Mouse (Mus musculus) CD4-positive, CD25-positive, alpha-beta regulatory T cell, adult 4 months (primary cell): ENCODE measurements around the gene Gigyf2. TPM values are rescaled to one million over a fixed set of nuclear protein-coding genes. Genes with fewer than 3 reads are reported as not detected.

Source experiments
- ATAC-seq: one replicate; pipeline ENCODE4 v1.8.0; 2017
- polyA plus RNA-seq, 2 experiments: library from polyadenylated mRNA; unstranded; fragments of 100-300 nt; shearing (Covaris generic); gene quantifications; one replicate each; pipeline ENCODE4 v1.2.1; 2017

The Gigyf2 gene
- polyA plus RNA-seq, result 10 to 100 TPM; 62.2 to 62.8 TPM

DNA sequence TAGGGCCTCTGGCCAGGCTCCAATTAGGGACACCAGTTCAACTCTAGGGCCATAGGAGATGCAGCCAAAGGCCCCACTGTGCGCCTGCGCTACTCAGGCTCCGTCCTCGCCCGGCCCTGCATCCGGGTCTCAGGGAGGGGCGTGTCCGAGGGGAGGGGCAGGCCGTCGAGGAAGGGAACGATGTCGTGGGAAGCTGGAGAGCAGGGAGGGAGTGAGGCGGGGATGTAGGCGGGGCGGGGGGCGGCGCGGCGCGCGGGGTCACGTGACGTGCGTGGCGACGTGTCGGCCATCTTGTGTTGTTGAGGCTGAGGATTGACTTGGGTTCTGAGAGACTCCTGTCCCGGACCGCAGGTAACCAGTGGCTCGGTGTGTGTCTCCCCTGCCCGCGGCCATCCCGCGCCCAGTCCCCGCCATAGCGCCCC is at the start of gene Gigyf2:
Gene Gigyf2 (plus strand): TSS at position 257 of the 422 bp plus-strand sequence.
- ATAC-seq, result peak; percentile 95

DNA sequence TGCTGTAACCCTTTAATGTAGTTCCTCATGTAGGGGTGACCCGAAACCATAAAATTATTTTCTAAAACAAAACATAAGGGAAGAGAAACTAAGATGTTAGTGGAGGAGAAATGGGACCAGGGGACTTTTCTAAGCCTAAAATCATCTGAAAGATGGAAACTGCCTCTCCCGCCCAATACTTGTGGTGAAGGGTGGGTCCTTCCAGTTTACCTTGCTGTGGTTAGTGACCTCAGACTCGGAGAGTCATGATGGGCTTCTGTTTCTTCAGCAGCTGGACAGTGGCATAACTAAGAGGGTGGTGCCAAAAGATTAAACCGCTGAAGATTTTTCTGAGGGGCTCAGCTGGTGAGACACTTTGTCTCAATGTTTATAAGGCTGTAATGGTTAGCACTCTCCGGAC is 46.5 kb upstream of the Gigyf2 start:
- no peak for ATAC-seq

DNA sequence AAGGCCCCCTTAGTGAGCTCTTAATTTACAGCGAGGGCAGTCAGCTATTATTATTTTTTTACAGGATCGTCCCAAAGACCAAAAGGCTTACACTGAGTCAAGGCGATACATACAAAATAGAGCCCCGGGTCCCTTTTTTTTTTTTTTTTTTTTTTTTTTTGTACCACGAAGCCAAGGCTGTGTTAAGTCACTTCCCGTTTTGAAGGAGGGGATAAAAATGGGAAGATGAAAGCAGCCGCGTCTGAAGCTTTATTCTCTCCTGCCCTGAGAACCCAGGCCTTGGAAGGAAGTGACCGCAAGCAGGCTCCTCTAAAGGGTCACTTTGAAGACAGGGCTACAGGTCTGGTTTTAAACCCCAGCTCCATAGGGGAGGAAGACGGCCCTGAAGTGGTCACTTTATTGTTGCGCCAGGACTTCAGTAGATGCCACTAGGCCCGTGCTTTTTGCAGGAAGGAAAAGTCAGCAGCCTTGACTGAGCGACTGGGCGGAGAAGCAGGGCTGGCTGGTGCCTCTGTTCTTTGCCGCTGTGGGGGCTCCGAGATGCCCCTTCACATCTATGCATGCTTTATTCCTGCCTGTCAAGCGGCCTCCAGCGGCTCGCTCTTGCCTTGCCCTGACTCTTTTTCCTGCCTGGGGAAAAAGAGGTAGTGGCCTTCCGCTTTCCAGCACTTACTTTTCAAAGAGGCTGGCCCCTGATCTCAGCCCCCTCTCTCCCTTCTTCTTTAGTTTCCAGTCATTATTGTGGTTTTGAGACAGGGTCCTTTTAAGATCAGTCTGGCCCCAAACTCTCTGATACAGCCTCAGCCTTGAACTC is 45.0 kb upstream of the Gigyf2 start:
- ATAC-seq, result no peak

DNA sequence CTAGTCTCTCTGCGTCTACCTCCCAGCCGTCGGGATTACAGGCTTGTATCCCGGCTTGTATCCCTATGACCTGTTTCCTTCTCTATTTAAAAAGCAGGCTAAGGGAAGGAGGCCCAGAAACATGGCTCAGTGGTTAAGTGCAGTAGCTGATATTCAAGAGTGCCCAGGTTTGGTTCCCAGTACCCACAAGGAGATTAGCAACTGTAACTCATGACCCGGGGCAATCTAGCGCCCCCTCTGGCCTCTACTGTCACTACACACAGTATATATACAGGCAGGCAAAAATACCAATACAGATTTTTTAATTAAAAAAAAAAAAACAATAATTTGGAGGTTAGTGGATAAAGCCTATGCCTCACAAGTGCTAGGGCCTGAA is 44.4 kb upstream of the Gigyf2 start:
- ATAC-seq, result no peak

DNA sequence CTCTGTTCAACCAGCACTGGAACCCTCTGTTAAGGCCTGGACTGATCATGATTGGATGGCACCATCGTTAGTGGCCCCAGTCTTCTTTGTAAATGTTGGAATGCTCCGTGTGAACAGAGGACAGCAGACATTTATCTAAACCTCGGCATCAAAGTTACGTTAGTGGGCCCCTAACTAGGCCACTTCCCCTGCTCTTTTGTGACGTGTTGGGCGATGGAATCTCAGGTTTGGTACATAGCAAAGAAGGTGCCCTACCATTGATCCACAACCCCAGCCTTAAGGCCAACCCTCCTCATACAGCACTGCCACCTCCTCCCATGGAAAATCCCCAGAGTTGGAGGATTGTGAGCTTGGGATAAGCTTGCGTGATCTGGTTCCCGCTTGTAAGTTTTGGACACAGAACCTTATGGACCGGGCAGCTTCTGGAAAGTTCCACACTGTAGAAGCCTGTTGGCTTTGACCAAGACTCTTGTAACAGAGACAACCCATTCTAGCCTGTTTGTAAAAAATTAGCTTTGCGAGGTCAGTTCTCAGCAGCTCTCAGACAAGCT is 43.3 kb upstream of the Gigyf2 start:
- ATAC-seq, result no peak

DNA sequence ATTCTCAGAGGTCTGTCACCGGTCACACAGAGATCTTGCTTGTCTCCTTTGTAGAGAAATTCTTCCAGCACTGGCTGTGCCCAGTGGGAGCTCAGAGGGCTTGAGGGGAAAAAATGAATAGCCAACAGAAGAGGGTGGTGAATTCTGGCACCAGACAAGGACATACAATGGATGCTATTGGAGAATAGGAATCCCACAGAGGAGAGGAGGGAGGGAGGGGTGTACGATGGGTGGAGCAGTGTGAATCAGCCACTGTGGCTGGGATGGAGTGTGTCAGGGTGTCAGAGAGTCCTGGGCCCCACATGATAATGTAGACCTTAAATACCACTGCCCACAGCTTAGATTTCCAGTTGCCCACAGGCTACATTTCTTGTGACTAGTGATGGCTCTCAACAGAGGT is 39.7 kb upstream of the Gigyf2 start:
- ATAC-seq, result no peak

DNA sequence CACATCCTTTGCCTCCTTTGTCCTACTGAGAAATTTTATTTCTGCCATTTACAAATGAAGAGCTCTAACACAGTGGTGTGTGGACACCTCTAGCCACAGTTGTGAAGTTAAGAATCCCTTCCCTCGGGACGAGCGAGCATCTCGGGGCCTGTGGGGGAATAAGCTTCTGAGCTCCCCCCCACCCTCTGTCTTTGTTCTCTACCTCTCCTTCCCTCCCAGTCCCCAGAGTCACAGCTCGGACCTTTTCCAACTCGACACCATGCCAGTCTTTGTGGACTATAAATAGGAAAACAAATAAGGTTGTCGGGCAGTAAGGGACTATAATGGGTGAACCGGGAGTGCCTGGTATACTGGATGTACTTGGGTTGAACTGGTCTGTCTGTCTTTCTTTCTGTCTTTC is 35.4 kb upstream of the Gigyf2 start:
- ATAC-seq, result no peak

DNA sequence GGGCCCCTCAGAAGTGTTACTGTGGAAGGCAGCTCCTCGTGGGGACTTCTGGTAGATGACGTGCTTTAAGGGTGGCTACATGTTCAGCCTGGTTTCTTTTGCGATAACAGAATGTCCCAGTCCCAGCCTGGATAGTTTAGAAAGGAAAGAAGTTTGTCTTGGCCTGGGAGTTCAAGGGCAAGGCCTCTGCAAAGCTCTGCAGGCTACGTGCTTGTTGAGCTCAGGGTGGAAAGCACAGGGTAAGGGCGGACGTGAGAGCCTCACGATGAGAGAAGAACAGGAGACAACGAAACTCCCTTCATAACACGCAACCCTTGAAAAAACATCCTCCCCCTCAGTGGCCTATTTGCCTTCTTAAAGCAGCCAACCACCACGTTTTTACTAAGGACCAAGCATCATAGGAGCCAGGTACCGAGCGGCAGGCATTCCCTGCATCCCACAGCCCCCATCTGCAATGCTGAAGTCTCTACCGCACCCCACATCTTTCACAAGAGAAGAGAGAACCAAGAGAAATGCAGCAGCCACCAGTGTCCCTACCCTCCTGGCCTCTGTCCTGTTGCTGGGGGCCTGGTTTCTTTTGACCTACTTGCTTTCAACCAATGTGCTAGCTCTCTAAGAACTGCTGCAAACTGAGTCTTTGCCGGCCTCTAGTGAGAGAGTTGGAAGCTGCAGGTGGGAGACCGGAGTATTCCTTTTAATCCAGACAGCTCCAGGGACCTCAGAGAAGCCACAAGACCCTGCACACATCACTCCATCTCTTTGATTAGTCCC is 34.2 kb upstream of the Gigyf2 start:
- ATAC-seq, result no peak

DNA sequence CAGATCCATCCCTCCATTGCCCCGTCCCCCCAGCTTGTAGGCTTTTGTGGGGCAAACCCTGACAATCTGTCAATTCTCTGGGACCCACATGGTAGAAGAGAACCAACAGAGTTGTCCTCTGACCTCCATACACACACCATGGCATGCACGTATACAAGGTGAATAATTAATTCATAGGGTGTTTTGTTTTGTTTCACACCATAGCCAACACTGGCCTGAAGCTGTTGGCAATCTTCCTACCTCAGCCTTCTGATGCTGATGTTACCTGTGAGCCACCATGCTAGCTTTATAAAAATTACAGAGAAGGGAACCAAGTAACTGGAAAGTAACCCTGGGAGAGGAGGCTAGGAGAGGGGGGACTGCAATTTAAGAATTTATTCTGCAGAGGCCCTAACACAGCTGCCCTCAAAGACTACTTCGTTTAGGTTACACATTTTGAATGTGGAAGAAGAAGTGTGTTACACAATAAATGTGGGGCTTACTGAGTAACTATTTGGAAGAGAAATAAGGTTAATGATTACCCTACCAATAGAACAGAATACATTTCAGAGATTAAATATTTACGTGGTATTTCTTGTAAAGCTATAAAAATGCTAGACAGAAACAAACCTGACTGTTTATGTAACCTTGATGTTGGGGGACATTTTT is 32.6 kb upstream of the Gigyf2 start:
- ATAC-seq, result no peak

DNA sequence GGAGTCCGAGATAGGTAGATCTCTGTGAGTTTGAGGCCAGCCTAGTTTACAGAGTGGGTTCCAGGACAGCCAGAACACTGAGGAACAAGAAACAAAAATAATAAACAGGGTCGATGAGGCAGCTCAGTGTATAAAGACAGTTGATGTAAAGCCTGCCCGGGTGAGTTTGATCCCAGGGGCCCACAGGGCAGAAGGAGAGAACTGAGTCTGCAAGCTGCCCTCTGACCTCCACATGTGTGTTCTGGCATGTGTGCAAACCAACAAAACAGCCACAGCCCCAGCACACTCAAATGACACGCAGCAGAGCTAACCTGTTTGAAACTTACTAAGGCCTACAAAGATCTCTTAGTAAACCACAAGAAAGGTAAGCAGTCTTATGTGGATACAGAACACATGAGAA is 31.8 kb upstream of the Gigyf2 start:
- no peak for ATAC-seq

DNA sequence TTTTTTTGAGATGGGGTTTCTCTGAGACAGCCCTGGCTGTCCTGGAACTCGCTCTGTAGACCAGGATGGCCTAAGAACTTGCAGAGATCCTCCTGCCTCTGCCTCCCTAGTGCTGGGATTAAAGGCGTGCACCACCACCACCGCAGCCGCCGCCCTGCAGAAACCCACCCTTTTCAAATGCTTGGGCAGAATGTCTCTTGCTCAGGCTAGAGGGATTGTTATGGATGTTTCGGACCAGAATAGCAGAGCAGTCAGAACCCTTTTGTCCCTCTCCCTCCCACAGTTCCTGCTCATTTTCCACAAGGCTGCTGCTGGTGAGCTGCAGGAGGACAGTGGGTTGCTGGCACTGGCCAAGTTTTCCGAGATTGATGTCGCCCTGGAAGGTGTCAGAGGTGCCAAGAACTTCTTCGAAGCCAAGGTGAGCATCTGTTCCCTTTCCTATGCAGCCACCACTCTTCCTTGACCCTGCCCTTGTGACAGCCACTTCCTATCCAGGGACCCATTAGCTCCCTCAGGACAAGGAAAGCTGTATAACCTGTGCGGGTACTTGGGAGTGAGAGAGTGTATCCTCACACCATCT is 29.4 kb upstream of the Gigyf2 start:
- no peak for ATAC-seq

DNA sequence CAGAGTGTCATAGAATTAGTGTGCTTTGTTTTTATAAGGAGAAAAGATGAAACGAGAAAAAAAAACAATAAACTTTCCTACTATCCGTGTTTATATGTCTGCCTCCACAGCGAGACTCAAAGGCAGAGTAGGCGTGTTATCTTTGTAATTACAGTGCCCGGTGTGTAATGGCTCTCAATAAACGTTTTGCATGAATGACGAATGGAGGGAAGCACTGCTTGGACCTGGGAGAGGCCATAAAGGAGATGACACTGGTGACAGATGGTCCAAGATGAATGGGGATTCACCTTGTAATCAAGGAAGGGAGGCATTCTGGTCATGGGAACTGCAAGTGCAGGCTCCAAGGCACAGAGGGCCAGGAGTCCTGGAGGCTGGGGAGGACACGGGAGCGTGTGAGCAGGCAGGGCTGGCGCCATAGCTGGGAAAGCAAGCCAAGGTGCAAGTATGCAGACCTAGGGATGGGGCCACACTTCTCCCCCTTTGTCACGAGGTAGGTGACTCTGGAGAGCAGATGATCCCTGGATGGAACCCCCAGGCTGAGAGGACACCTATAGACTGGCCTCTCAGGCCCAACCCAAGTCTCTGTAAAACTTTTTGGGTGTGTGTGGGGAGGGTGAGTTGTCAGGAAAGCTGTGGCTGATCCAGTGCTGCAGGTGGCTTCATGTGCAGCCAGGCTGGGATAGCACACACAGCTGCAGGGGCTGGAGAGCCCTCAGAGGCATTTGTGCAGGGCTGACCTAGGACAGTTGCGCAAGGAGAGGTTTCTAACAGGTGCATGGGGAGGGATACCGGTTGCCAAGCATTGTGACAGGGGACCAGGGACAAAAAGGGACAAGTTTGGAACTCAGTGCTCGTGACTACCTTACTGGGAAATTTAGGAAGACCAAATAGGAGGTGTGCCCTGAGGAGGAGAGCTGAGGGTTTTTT is 26.2 kb upstream of the Gigyf2 start:
- ATAC-seq, result no peak

DNA sequence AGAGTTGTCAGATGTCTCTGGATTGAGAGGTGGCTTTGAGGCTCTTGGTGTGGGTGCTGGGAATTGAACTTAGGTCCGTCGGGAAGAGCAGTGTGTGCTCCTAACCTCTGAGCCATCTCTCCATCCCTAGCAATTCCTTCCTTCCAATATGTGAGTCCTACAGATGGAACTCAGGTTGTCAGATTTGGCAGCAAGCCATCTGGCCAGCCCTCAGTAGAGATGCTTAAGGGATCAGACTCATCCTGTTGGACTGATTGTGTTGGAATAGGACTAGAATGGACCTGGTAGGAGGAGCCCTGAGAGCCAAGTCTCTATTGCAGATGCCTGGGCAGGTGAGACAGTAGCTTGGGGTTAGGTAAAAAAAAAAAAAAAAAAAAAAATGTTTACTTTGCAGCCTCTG is 24.8 kb upstream of the Gigyf2 start:
- ATAC-seq, result no peak

DNA sequence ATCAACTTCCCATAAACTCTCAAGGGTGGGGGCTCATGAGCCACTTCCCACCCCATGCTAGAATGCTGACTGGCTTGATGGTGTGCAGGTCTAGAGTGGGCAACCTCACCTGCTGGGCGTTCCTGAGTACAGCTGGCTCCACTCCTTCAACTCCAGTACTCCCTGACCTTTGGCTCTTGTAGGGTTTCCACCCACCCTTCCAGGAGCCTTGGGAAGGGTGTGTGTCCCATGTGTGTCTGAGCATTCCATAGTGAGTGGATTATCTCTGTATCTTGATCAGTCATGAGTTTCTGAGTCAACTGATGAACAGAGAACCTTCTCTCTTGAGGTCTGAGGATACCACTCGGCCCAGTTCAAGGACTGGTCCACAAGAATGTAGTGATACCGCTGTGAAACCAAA is 17.8 kb upstream of the Gigyf2 start:
- no peak for ATAC-seq

DNA sequence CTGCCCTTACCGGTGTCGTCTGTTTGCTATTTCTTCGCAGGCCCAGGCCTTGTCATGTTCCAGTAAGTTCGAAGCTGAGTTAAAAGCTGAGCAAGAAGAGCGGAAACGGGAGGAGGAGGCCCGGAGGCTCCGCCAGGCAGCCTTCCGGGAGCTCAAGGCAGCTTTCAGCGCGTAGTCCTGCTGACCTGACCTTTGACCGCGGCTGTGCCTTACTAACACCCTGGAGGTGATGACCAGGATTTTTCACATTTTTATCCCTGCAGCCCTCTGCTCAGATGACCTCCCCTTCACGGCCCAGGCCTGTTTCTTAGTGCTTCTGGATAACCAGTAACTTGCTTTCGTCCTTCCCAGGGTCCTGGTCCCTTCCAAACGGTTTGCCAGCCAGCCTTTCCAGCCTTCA is 17.2 kb upstream of the Gigyf2 start:
- ATAC-seq, result no peak

DNA sequence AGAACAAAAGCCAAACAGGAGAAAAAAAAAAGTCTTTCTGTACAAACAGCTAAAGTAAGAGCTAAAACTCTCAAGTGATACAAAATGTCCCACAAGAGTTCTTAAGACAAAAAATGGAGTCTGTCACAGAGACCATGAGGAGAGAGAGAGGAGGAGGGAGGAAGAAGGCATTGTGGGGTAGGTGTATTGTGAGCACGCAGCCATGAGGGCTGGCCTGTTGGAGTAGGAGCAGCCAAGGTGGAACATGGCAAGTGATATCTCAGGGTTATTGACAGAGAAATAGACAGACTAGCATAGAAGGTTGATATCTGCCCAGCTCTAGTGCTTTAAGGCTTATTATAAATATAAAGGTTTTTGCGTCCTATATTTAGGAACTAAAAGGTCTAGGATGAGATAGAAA is 14.1 kb upstream of the Gigyf2 start:
- no peak for ATAC-seq

DNA sequence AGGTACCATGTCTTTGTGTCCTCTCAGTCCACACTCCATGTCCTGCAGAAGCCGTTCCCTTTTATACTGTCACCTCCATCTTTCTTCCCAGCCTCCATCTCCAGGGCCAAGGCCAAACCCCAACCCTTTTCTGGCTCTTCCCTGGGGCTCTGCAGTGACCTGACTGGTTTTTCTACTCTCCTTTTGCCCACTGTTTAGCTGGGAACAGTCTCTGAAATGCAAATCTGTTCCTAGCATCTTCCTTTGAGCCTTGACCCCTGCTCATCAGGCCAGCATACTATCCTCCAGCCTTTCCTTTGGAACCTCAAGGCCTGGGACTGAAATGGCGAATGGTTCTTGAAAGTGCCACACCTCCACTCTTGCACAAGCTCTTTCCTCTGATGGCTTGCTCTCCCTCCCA is 13.7 kb upstream of the Gigyf2 start:
- ATAC-seq, result no peak

DNA sequence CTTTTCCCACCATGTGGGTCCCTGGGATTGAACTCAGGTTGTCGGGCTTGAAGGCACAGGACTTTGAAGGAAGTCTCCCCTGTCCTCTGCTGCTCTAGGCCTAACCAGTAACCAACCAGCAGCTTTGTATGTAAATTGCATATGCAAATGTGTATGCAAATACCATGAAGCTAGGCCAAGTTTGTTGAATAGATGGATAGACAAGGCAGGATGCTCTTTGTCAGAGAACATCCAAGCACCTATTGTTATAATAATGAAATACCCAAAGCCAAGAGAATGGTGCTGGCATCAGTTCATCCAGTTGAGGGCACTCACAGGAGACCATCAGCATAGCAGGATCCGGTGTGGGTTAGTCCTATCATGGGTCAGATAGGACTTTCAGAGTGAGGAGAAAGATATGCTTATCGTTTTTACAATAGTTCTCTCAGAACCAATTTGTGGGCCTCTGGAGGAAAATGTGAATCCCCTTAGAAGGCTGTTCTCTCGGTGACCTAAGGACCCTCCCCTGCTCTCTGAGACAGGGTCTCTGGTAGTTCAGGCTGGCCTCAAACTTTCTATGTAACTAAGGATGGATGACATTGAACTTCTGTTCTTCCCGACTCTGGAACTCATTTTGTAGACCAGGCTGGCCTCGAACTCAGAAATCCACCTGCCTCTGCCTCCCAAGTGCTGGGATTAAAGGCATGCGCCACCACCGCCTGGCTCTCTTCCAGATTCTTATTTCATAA is 12.8 kb upstream of the Gigyf2 start:
- ATAC-seq, result no peak

DNA sequence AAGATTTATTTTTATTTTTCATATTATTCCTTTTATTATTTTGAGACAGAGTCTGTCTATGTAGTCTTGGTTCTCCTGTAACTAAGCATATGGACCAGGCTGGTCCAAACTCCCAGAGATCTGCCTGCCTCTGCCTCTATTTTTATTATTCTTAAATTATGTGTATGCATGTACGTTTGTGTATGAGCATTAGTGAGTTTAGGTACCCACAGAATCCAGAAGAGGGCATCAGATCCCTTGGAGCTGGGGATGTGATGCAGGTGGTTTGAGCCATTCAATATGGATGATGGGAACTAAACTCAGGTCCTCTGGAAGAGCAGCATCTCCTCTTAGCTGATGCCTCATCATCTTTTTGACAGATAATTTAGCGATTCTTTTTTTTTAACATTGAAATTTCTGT is 11.4 kb upstream of the Gigyf2 start:
- no peak for ATAC-seq

DNA sequence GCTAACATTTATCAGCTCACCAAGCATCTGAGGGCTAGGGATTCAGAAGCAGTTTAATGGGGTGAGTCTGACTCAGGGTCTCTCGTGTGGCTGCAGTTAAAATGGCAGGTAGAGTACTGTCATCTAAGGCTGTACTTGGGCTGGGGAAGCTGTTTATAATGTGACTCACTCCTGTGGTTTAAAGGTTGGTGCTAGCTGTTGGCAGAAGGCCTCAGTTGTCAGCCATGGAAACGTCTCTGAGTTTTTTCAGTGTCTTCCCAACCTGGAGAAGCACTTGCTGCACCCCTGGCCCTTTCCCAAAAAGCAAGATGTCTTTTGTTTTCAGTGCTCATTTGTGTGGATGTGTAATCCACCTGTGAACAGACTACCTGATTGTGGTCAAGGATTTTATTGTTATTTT is 10.9 kb upstream of the Gigyf2 start:
- ATAC-seq, result no peak

DNA sequence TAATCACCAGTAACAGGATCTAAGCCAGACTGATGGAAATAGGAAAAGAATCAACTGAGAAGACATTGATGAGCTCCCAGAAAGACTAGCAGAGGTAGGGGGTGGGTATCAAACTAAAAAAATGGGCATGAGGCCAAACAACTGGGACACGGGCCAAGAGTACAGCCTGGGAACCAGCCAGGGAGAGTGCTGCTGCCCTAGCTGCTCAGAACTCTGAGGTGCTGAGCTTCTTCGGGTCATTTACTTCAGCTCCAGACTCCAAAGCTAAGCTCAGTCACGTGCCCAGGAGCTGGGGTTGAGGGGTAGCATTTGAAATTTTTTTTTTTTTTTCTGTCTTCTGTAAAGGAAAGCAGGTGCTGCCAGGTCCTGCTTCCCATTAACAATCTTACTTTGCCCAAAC is 10.1 kb upstream of the Gigyf2 start:
- no peak for ATAC-seq
